Mouse (Mus musculus) stomach, postnatal 0 days (tissue): Measurements from ENCODE around the gene Max.
A peak's percentile ranks its signal among the peaks of the same experiment; 100 is the strongest.

Source experiments
- CTCF ChIP-seq: IDR thresholded peaks from 2 replicates; pipeline ENCODE4 v1.5.1; 2016; ENCODE audit warnings: antibody characterized with exemption, low read depth, mild to moderate bottlenecking, moderate library complexity
- EP300 ChIP-seq: optimal IDR thresholded peaks from 2 replicates; pipeline ENCODE3; 2016; ENCODE audit warnings: antibody characterized with exemption

GRCm38 (mm10) chr12:76894792-76895559, 67.0 kb downstream of the Max start:
- peak; percentile 24; the same call in 1 of the 2 replicates for TF ChIP-seq CTCF
- no peak for TF ChIP-seq EP300
